Mouse (Mus musculus) layer of hippocampus, adult 2 months (tissue): ENCODE measurements around the gene 2310061I04Rik. TPM values are rescaled to one million over a fixed set of nuclear protein-coding genes. Genes with fewer than 3 reads are reported as not detected.

Experiments used
- DNase-seq, 2 experiments: peaks; one replicate each; pipeline ENCODE4 v3.0.0; 2022; ENCODE audit warnings: low spot score in 2 of 2
- H3K27ac ChIP-seq: fragments of 200-600 bp; 2 replicates; pipeline ENCODE4 v1.8.1; 2022
- H3K4me3 ChIP-seq: fragments of 200-600 bp; 2 replicates; pipeline ENCODE4 v1.8.1; 2022; ENCODE audit warnings: mild to moderate bottlenecking
- CTCF ChIP-seq: fragments of 200-600 bp; conservative IDR thresholded peaks from 2 replicates; pipeline ENCODE4 v1.8.1; 2022; ENCODE audit warnings: antibody characterized with exemption, mild to moderate bottlenecking, moderate library complexity
- total RNA-seq, 2 experiments: library from RNA; stranded (reverse); gene quantifications; 2 replicates each; pipeline ENCODE4 v1.2.3; 2021

2310061I04Rik gene
- total RNA-seq, 2 experiments from 2014 or later = 53.4 to 62.4 TPM

DNA sequence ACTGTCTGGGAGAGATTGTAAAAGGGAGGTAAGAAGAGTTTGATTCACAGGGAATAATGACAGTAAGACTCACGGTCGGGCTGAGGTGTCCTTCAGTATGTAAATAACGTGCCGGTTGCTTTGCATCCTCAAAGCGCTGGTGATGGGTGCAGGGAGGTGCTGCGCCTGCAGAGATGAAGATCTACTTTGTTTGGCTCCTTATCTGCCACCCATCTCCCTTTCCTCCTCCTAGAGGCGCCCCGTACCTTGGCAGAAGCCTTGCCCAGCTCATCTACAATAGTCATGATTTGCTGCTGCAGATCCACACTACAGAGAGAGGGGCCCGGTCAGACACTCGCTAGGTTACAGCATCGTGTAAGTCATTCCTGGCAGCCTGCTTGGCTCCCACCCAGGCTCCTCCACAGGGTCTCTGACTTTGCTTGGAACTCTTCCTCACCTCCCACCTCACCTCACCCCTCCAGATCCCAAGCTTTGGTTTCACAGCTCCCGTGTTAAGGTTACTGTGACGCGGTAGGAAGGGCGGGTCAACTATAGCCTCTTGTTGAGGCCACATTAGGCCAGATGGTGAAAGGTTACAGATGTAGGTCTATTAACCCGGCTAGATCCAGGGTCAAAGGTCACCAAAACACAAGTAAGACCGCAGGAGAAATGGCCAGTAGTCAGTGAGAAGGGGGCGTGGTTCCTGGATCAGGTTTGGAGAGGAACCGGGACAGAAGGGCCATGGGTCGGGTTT lies 12.1 kb upstream of the 2310061I04Rik start:
- no peak for DNase-seq
- Histone ChIP-seq H3K4me3 (peak overlapping the region; percentile 75), H3K27ac (peak overlapping the region; percentile 91)
- TF ChIP-seq CTCF = no peak

DNA sequence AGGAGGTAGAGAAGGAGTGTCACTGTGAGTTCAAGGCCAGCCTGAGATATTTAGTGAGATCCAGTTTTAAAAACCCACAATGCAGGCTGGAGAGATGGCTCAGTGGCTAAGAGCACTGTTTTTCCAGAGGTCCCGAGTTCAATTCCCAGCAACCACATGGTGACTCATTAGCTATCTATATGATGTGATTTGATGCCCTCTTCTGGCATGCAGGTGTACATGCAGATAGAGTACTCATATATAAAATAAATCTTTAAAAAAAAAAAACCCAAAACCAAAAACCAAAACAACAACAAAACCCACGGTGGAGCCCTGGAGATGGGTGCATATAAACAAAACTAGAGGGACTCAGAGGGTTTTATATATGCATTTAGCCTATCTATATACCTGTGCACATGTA lies 10.4 kb upstream of the 2310061I04Rik start:
- Histone ChIP-seq H3K4me3 (no peak overlapping the region), H3K27ac (no peak overlapping the region)
- TF ChIP-seq CTCF = peak; percentile 60
- no peak for DNase-seq

DNA sequence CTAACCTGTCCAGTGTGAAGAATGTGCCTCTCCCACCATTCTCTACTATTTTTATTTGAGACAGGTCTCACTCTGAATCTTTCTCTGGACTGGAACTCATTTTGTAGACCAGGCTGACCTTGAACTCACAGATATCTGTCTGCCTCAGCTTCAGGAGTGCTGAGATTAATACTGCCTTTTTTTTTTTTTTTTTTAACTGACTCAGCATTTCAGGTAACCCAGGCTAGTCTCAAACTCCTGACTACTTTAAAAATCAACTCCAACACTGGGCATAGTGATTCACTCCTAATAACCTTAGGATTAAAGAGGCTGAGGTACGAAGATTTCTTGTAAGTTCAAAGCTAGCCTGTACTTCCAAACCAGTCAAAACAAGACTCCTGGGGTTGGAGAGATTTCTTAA lies 8.4 kb upstream of the 2310061I04Rik start:
- no peak for TF ChIP-seq CTCF
- Histone ChIP-seq H3K4me3 (no peak overlapping the region), H3K27ac (no peak overlapping the region)
- no peak for DNase-seq

GRCm38 (mm10) chr17:35903992-35904355 lies 6.7 kb upstream of the 2310061I04Rik start:
- Histone ChIP-seq H3K4me3 (no peak overlapping the region), H3K27ac (no peak overlapping the region)
- DNase-seq = no peak
- no peak for TF ChIP-seq CTCF

- Histone ChIP-seq H3K4me3 (no peak overlapping the region), H3K27ac (no peak overlapping the region)
- DNase-seq = no peak
- no peak for TF ChIP-seq CTCF
These were observed 6.2 kb upstream of the 2310061I04Rik start for GRCm38 (mm10) chr17:35903343-35903991.

- Histone ChIP-seq H3K4me3 (no peak overlapping the region), H3K27ac (no peak overlapping the region)
- TF ChIP-seq CTCF = no peak
- DNase-seq = no peak
These were observed 3.4 kb upstream of the 2310061I04Rik start for GRCm38 (mm10) chr17:35900636-35901035.

- DNase-seq = no peak
- TF ChIP-seq CTCF = no peak
These were observed 678 bp upstream of the 2310061I04Rik start for GRCm38 (mm10) chr17:35897644-35898573.

DNA sequence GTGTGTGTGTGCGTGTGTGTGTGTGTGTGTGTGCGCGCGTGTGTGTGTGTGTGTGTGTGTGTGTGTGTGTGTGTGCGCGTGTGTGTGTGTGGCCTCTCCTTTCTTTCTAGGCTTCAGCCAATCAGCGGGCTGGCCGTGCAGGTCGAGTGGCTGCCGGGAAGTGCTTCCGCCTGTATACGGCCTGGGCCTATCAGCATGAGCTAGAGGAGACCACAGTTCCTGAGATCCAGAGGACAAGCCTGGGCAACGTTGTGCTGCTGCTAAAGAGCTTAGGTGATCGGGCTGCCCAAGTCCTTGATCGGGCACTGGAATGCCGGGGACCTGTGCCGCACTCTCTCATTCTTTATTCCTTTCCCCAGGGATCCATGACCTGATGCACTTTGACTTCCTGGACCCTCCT lies 9.5 kb downstream of the 2310061I04Rik start:
- no peak overlapping the region for H3K27ac ChIP-seq
- TF ChIP-seq CTCF = no peak
- DNase-seq = no peak
- H3K4me3 ChIP-seq = no peak overlapping the region

More at GRCm38 (mm10) chr17:35897644-35898573, 678 bp upstream of the 2310061I04Rik start:
- H3K27ac ChIP-seq = peak overlapping the region; percentile 94
- peak overlapping the region; percentile 74 for H3K4me3 ChIP-seq

GRCm38 (mm10) chr17:35883777-35884176 lies 13.5 kb downstream of the 2310061I04Rik start:
- TF ChIP-seq CTCF = no peak
- no peak overlapping the region for H3K4me3 ChIP-seq
- H3K27ac ChIP-seq = no peak overlapping the region
- no peak for DNase-seq

GRCm38 (mm10) chr17:35882924-35883323 lies 14.3 kb downstream of the 2310061I04Rik start:
- TF ChIP-seq CTCF = no peak
- Histone ChIP-seq H3K27ac (no peak overlapping the region), H3K4me3 (no peak overlapping the region)
- DNase-seq = no peak

- H3K4me3 ChIP-seq = peak within 1 kb of the TSS; percentile 87
- peak; percentile 89 for TF ChIP-seq CTCF
- peak within 1 kb of the TSS; percentile 83 for H3K27ac ChIP-seq
- DNase-seq = peak; percentile 96
These were observed 17.8 kb downstream of the 2310061I04Rik start, which contains the start of gene Dhx16 for GRCm38 (mm10) chr17:35879245-35880057. Gene Dhx16, plus strand, starts transcription at chr17:35879819.

GRCm38 (mm10) chr17:35874721-35875120 lies 22.5 kb downstream of the 2310061I04Rik start:
- TF ChIP-seq CTCF = no peak
- peak overlapping the region; percentile 24; the same call in 1 of the 2 replicates for H3K27ac ChIP-seq
- no peak overlapping the region for H3K4me3 ChIP-seq
- DNase-seq = no peak
